Mouse (Mus musculus): ENCODE data around the gene Galnt5.

Galnt5 gene

DNA sequence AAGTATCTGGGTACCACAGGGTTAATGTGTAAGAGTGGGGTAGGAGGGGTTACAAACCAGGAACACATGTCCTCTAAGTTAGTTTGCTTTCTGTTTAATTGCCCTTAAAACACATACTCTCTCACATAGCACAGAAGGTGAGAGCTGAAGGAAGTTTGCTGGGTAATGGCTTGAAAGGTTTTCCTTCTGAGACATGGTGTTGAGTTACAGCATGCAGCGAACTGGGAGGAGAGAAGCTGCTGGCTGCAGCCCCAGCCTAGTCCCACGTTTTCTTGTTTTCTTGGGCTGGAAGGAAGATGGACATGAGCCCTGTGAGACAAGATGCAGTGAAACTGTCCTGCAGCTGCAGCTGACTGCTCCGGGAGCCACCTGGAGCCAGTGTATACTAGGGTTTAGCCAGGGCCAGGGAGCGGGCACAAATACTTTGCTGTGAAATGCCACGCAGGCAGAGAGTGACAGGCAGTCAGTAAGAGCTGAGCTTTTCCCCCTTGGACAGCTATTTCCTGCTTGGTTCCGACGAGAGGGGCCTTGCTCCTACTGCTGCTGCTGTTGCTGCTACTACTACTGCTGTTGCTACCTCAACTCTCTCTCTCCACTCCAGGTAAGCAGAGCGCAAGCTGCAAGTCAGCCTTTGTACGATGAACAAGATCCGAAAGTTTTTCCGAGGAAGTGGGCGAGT, at the start of gene Galnt5:
Galnt5 (plus strand) TSS at position 133 of the 679 bp plus-strand sequence.
- DNase-seq (ENCODE audit: low spot score) = peak; percentile 41

DNA sequence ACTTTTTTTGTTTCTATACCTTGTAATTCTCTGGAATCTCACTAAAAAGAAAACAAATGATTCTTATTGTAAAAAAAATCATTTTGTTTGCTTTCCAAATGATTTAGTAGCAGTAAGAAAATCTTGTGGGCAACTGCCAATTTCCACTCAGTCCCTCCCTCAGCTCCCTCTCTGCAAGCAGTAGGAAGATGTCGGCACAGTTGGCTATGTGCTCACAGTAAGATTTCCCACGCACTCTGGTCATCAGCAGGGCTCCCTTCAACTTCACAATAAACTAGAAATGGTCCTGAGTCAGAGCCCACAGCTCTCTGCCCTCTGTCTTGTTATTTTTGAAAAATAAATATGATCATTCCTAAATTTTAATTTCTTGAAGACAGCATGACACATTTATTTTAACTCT, 46.1 kb upstream of the Galnt5 start:
- no peak for DNase-seq (ENCODE audit: low spot score)

DNA sequence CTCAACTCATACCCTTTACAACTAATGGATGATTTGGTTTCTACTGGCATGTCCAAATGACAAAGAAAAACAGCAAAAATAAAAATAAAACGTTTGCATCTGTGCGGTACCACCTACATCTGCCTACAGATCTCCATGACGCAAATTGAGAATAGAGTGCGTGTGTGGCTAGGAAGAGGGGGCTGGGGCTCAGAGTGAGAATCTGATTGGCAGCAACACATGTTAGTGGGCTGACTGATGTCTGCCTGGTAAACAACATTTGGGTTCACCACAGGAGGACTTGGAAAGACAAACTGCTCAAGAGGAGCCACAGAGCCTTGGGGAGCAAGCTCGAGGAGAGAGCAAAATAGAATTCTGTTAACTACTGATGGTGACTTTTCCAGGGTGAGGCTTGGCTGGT, 36.9 kb upstream of the Galnt5 start:
- DNase-seq (ENCODE audit: low spot score) = no peak

DNA sequence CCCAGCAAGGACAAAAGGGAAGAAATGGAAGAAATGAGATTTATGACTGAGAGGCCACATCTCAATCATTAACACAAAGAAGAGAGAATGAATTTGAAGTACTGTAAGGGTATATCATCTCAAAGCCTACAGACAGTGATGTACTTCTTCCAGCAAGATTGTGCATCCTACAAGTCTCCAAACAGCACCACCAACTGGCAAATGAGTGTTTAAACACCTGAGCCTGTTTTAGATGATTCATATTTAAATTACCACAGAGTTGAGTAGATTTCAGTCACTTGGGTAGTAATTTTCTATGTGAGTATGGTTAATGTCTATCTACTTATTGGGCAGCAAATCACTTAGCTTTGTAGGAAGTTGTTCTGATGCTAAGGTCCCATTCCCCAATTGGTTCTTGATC, 15.4 kb upstream of the Galnt5 start:
- no peak for DNase-seq (ENCODE audit: low spot score)

DNA sequence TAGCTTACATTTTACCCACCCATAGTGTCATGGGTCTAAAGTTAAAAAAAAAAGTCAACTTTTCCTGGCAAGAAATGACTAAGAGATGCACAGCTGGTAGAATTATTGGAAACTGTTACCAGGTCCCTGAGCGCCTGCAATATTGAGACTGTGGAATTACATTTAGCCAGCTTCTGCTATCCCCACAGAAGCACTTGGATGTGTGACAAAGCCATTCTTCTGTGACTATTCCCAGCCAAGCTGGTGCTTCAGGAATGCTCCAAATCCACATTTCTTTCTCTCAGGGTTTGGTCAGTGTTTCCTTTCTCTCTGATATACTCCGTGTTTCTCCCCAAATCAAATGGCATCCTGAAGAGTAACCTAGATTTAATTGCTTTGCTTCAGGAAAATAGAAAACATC, 6.6 kb upstream of the Galnt5 start:
- DNase-seq (ENCODE audit: low spot score) = no peak

DNA sequence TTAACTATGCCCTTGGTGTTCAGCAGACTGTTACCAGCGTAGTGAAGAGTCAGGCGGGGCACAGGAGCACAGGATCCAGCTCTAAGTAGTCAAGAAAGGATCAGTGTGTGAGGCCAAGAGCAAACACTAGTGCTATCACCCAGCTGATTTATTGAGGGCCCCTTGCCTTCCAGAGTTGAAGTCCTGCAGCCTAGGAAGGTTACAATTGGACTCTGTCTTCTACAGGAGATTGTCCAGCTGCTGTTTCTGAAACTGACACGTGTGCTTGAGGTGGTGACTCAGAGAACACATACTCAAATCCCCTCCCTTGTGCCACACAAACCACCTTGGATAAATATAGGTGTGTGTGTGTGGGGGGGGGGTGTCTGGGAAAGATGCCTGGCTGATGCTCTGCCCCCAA, 3.8 kb downstream of the Galnt5 start:
- no peak for DNase-seq (ENCODE audit: low spot score)

DNA sequence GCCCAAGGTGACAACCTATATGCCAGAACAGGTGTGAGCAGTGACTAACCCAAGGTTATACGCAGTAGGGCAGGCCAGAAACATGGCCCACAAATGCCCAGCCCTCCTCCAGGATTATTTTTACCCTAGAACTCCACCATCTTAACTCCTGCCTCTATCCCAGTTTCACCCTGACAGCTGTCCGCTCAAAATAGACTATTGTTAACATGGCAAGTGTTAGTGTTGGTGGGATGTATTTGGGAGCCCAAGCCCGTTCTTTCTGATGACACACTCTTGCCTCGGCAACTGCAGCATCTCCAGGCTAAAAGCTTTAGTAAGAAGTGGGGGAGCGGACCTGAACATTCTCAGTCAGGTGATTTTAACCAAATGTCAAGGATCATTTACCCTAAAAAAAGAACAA, 9.4 kb downstream of the Galnt5 start:
- DNase-seq (ENCODE audit: low spot score) = no peak

DNA sequence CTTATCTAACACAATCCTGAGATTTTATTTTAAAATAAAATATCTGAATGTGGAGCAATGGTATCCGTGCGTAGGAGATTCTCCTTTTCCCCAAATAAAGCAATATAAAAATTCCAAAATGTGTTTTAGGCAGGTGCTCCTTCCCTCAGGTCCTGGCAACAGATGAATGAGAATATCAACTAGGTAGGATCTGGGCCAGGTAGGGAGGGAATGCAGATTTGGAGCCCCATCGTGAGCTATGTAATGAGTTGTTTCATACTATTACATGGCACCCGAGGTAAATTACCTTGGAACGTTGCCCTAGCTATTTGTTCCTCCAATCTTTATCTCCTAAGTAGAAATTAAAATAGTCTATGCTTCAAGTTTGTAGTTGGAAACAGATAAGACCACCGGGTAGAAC, 25.9 kb downstream of the Galnt5 start:
- DNase-seq (ENCODE audit: low spot score) = no peak

DNA sequence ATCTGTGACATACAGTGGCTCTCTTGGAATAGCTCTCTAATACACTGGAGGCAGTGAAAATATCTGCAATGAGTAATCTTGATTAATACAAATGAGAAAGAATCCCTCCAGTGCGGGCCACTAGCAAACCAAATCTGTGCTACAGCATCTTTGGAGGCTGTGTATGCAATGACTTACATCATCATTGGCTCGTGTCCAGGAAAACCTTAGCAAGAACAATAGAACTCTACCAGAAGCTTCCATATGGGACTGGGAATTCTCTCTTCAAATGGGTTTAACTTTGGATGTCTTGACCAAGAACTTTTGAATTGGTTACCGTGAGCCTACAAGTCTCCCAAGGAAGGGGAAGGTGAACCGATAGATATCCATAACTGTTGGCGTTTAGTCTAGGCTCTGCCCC, 29.1 kb downstream of the Galnt5 start:
- DNase-seq (ENCODE audit: low spot score) = no peak

DNA sequence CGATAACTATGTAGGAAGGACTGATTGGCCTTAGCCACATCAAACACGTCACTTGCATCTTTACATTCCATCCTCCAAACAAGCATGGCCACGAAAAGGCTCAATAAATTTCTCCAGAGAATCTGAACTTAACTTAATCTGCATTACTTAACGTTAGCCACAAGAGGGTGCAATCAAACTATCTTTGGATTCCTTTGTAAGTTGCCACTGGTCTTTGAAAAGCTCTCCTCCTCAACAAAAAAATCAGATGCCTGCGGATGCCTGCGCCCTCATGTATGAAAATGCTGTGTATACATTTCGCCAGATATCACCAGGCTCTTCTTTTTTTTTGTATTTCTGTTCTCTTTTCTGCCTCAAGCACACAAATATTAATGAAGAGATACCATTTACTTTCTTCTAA, 31.7 kb downstream of the Galnt5 start:
- peak; percentile 88 for DNase-seq (ENCODE audit: low spot score)

DNA sequence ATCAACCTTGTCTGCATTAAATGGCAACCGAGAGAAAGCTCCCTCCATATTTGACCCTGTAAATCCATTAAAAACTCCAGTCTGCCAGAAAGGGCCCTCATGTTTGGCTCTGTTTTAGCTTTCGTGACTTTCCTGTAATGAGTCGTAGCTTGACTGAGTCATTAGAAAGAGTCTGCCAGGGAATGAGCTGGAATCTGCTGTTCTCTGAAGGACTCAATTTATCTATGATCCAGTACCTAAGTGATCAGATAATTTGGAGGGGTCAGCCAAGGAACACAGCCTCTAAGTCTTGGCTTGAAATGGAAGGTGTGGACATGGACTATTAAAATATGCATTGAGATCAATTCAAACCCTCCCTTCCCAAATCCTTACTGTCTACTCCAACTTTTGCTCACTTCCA, 33.7 kb downstream of the Galnt5 start:
- no peak for DNase-seq (ENCODE audit: low spot score)

DNA sequence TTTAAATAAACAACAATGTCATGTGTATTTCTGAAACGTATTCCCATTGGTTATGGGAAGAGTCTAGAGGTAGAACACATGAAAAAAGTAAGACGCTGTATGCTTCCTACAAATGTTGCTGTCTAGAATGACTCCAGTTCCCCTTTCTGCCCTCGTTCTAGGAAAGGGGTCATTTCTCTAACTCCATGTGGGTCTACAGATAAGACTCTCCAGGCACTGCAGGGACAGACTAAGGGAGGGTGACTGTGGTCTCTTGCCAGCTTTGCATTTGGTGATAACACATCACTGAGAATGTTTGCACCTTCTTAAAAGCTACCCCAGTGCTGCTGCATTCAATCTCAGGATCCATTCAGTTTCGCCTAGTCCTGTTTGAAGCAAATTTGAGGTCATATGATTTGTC, 38.0 kb downstream of the Galnt5 start:
- DNase-seq (ENCODE audit: low spot score) = no peak

DNA sequence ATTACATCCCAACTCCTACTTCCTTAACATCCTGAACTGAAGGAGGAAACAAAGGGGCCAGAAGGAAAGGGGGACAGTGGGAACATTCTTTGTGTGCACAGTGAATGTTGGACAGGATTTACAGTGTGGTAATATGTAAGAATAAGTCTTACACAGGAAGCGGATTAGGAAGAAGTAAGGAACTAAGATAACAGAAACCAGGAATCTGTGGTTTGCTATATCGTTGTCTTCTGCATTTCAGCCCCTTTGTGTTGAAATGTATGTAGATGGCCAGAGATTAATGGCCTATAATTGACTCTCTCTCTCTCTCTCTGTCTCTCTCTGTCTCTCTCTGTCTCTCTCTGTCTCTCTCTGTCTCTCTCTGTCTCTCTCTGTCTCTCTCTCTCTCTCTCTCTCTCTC, 39.2 kb downstream of the Galnt5 start:
- no peak for DNase-seq (ENCODE audit: low spot score)

DNA sequence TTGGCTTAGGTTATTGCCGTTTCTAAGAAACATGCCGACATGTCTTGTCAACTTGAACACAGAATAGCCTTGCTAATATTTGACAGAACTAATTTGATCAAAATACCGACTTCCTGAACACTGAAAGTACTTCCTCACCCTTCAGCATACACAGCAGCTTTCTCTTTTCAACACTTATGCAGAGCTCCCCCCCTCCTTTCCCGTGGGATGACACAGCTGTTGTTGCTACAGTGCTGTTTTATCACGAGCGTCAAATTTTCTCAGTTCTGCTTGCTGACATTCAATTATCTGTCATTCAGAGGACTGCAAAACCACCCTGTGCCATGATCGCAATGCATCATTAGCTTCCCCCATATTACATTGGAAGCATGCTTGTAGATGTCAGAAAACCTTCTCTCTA, 44.2 kb downstream of the Galnt5 start:
- DNase-seq (ENCODE audit: low spot score) = no peak

DNA sequence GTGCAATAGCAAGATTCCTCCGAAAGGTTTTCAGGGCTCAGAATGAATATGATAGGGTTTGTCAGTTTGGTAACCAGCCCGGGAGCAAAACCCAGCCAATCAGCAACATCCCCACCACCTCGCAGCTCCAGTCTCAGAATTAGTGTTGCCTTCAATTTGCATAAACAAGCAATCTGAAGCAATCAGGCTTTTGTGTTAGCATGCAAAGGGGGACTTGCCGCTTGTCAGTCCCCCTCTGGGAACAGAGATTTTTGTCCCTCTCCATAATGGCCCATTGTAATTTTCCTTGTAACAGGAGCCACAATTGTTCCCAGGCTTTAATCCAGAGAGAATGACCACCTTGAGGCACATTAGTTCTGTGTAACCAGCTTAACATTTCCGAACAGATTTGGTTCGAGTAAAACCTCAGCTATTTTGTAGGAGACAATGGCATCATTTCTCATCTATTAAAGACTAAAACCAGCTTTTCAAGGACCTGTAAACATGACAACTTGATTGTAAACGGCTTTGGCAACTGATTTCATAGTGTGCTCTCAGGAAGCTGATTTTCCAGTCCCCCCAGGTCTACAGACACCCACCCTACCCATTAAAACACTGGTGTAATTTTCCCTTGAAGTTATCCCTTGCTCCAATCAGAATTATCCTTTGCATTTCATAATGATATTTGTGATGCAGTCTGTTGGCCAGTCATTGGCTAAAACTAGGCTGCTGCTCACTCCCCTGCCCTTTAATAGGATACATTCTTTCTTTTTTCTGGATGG, 55.3 kb downstream of the Galnt5 start, which contains the start of gene Ermn:
Ermn (minus strand) TSS at position 44 of the 761 bp plus-strand sequence.
- DNase-seq (ENCODE audit: low spot score) = peak; percentile 13

DNA sequence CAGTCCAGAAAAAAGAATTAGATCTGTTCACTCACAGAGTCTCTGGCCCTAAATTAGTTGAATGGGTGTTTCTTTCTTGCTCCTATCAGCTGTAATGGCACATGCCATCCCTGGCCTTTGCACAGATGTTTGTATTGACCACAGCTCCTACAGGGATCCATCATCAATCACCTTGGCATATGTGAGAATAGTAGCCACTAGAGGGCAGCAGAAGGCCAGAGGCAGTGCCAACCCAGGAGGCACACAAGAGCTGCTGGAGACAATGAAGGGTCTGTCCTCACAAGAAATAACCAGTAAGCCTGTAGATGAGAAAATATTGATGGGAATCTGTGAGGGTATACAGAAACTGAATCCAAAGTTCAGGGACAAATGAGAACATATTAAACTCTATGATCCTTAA, 57.7 kb downstream of the Galnt5 start:
- DNase-seq (ENCODE audit: low spot score) = peak; percentile 85

DNA sequence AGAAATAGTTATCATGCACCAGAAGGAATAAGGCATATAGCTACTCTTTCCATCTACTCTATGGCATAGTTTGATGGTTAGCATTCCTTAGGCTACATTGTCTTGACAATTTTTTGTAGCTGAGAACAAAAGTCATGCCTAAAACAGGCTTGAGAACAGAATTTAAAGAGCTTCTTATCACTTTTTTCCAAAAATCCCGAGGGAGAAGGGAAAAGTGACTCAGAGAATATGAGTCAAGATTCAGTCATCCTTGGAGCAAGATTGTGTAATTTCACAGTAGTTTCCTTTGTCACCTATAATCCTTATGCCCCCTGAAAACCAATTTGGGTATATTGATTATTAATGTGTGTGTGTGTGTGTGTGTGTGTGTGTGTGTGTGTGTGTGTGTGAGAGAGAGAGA, 82.2 kb downstream of the Galnt5 start:
- no peak for DNase-seq (ENCODE audit: low spot score)

DNA sequence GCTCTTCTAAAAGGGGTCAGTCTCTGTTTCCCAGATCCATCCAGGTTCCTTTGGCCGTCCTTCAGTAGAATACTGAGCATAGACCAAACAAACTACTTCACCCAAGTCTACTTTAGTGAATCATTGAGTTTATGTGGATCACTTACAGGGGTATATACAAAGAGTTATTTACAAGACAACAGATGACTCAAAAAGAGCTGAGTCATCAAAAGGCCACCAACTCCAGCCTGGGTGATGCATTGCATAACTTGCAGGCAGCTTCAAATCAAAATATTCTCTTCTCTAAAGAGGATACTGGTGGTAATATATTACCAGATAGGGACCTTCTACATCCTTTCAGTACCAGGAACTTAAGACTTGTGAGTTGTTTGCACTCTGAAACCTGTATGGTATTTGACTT, 88.7 kb downstream of the Galnt5 start:
- no peak for DNase-seq (ENCODE audit: low spot score)

DNA sequence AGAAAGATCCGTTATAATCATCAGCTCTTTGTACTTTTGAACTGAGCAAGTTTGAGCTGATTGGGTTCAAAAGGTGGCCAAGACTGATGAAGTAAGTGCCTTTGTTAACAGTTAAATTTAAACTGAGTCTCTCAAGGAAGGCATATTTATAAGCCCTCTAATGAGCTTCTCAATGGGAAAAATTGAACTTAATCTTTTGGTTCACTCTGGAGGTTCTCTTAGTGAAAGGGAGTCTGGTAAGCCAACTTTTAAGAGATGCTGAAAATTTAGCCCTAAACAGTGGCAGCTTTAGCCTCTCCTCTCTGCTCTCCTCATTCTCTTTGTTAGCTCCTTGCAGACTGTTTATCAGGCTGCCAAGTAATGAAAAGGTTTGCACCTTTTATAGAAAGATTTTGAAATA, 97.1 kb downstream of the Galnt5 start:
- no peak for DNase-seq (ENCODE audit: low spot score)

Measured in embryo, embryonic 10 days (tissue).